Mouse (Mus musculus) CH12.LX (cell line): ENCODE data around the gene Ttc13. TPM values are rescaled to one million over a fixed set of nuclear protein-coding genes. Genes with fewer than 3 reads are reported as not detected.

Experiments used
- DNase-seq: peaks from one replicate; pipeline ENCODE4 v3.0.0-alpha.2; 2013; ENCODE audit errors: extremely low read depth
- H3K27ac ChIP-seq: 2 replicates; pipeline ENCODE4 v1.5.1; 2012; ENCODE audit warnings: low read depth, mild to moderate bottlenecking, control low read depth, moderate library complexity; ENCODE audit not compliant: insufficient read depth
- H3K27me3 ChIP-seq: replicated peaks from 2 replicates; pipeline ENCODE3; 2012; ENCODE audit warnings: inconsistent platforms
- H3K36me3 ChIP-seq, 2 experiments: replicated peaks in 1 of 2; 2 replicates each; pipeline versions ENCODE3 to v1.6.1; 2012; ENCODE audit warnings: inconsistent platforms in 1 of 2, low read length in 1 of 2, mild to moderate bottlenecking in 1 of 2, mixed read lengths in 1 of 2, moderate library complexity in 1 of 2; ENCODE audit not compliant: control insufficient read depth in 1 of 2, insufficient read depth in 1 of 2
- H3K4me1 ChIP-seq, 2 experiments: 2 replicates each; pipeline ENCODE4 v1.6.1; 2012; ENCODE audit warnings: inconsistent platforms in 1 of 2, moderate library complexity in 1 of 2; ENCODE audit not compliant: insufficient read depth in 2 of 2, control insufficient read depth in 1 of 2
- H3K4me2 ChIP-seq: 2 replicates; pipeline ENCODE4 v1.6.1; 2012; ENCODE audit warnings: low read depth, mild to moderate bottlenecking, control low read depth; ENCODE audit not compliant: poor library complexity, insufficient read depth, severe bottlenecking
- H3K4me3 ChIP-seq, 3 experiments: fragments of 150-350 bp in 1 of 3; sonication (generic) in 1 of 3; replicated peaks in 1 of 3; 2 replicates each; pipeline versions ENCODE3 to v1.5.1; 2011 to 2012; ENCODE audit warnings: low read depth in 2 of 3, low read length in 2 of 3, mild to moderate bottlenecking in 2 of 3, moderate library complexity in 2 of 3, control low read depth in 1 of 3, improper control_type of control experiment in 1 of 3, inconsistent platforms in 1 of 3, mixed read lengths in 1 of 3; ENCODE audit not compliant: poor library complexity in 1 of 3
- H3K79me2 ChIP-seq: replicated peaks from 2 replicates; pipeline ENCODE4 v1.6.1; 2012; ENCODE audit warnings: mild to moderate bottlenecking, moderate library complexity; ENCODE audit not compliant: control insufficient read depth, poor library complexity, insufficient read depth, severe bottlenecking; ENCODE audit errors: extremely low read depth
- H3K9ac ChIP-seq: 2 replicates; pipeline ENCODE4 v1.6.1; 2012; ENCODE audit warnings: low read depth, mild to moderate bottlenecking, control low read depth, moderate library complexity; ENCODE audit not compliant: insufficient read depth
- H3K9me3 ChIP-seq: replicated peaks from 2 replicates; pipeline ENCODE3; 2012; ENCODE audit warnings: low read length, inconsistent platforms, mixed read lengths
- CHD1 ChIP-seq: IDR thresholded peaks from 2 replicates; pipeline ENCODE4 v1.6.1; 2012; ENCODE audit warnings: low read depth, low read length, improper control_type of control experiment, inconsistent platforms
- MAZ ChIP-seq: IDR thresholded peaks from 2 replicates; pipeline ENCODE4 v1.6.1; 2012; ENCODE audit warnings: low read depth, mild to moderate bottlenecking, inconsistent platforms, low read length, improper control_type of control experiment, moderate library complexity
- RCOR1 ChIP-seq: conservative IDR thresholded peaks from 2 replicates; pipeline ENCODE4 v1.6.1; 2012; ENCODE audit warnings: low read depth, mild to moderate bottlenecking, inconsistent platforms, low read length, improper control_type of control experiment
- ZKSCAN1 ChIP-seq: IDR thresholded peaks from 2 replicates; pipeline ENCODE4 v1.6.1; 2012; ENCODE audit warnings: low read depth, inconsistent platforms, low read length, improper control_type of control experiment, borderline replicate concordance
- dilution Hi-C: fragments of 300-500 bp; cut with MboI; formaldehyde crosslinking; loops from 2 replicates; pipeline ENCODE4 v1.14.3; 2020; ENCODE audit warnings: low sequenced_read_pairs; ENCODE audit not compliant: extremely low pct_unique_long_range_greater_than_20kb, extremely low pct_ligation_motif_present
- in situ Hi-C: fragments of 300-500 bp; cut with MboI; formaldehyde crosslinking; loops from 3 replicates; pipeline ENCODE4 v1.14.3; 2019; ENCODE audit warnings: low sequenced_read_pairs, low pct_ligation_motif_present, low pct_unique_long_range_greater_than_20kb, mixed read lengths
- polyA plus RNA-seq: library from polyadenylated mRNA; unstranded; fragments of >175 nt; gene quantifications from 2 replicates; pipeline ENCODE4 v1.2.1, GENCODE M21; 2012; ENCODE audit warnings: low read depth; ENCODE audit not compliant: insufficient read length
- total RNA-seq, 2 experiments: library from RNA; depleted of rRNA; stranded (reverse); fragments of 300-350 nt in 1 of 2; fragments of >200 nt in 1 of 2; gene quantifications; 2 replicates each; pipeline ENCODE4 v1.2.3; 2012 to 2014

Ttc13 gene
- total and polyA plus RNA-seq, 3 experiments = 30.8 to 33.6 (median 33.5) TPM

DNA sequence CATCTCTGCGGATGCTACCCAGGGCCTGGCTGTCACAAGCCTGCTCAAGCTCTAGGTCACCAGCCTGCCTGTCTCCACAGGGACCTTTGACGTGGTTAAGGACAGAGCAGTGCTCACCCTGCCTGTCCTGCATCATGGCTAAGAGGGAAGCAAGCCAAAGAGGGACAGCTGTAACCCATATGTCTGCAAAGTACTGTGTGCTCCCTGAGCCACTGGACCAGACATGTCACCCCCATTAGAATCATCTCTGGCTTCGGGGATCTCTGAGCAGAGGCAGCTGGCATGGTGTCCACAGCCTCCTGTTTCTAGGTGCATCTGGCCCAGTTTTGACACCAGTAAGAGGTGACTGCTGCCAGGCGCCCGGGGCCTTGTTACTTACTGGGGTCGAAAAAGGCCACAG lies 91.3 kb downstream of the Ttc13 start:
- H3K27ac ChIP-seq = no peak overlapping the region
- no peak overlapping the region for H3K4me3 ChIP-seq
- TF ChIP-seq CHD1 (no peak), RCOR1 (no peak), MAZ (no peak)
- in situ Hi-C loops = loop anchor here (5.0 kb wide), 1 partner anchor 37 kb away; no protein-coding TSS in a partner anchor
- H3K36me3 ChIP-seq = peaks cover 0 to 6% of the 10 kb centered on the region in 2 experiments
- H3K79me2 ChIP-seq = no peaks in the 10 kb centered on the region
- H3K4me1 ChIP-seq = peaks cover 3 to 9% of the 10 kb centered on the region in 2 experiments; a peak in 3 of 4 replicates
- H3K4me2 ChIP-seq = no peak overlapping the region
- H3K9ac ChIP-seq = no peak overlapping the region
- peaks cover 7% of the 10 kb centered on the region for H3K9me3 ChIP-seq
- H3K27me3 ChIP-seq = peaks cover 9% of the 10 kb centered on the region
- dilution Hi-C loops = no loop called here
- DNase-seq = no peak

DNA sequence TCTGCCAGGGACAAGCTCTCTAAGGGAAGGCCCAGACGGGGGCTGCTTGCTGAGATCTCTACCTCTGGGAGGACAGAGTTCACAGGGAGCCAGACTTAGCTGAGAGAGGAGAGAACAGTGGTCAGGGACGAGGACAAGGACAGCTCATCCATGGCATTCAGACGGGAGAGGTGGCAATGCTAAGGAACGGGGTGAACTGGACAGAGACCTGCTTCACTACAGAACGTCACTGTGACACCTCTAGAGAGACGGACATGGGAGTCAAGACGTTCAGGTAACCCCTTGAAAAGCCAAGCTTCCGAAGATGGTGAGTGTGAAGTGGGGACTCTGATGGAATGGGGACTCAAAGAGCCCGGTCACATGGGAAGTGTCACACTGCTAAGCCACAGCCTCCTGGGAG lies 95.5 kb downstream of the Ttc13 start:
- no peak for TF ChIP-seq ZKSCAN1
- Histone ChIP-seq H3K9ac (no peak overlapping the region), H3K27ac (no peak overlapping the region), H3K36me3 (no peaks in the 10 kb centered on the region), H3K79me2 (no peaks in the 10 kb centered on the region), H3K9me3 (peaks cover 7% of the 10 kb centered on the region), H3K4me3 (no peak overlapping the region), H3K4me1 (no peaks in the 10 kb centered on the region), H3K4me2 (no peak overlapping the region), H3K27me3 (peaks cover 18% of the 10 kb centered on the region)
- in situ Hi-C loops (no loop called here), dilution Hi-C loops (no loop called here)
- no peak for DNase-seq

Other genes starting within 250 kb of the Ttc13 start
- 53.1 and 56.7 TPM in 2 replicates for gene Cog2, start 201.2 kb downstream of the Ttc13 start, total RNA-seq (2012; rRNA removed)
- 37.7 and 41.8 TPM in 2 replicates for gene Cog2, start 201.2 kb downstream of the Ttc13 start, total RNA-seq (2014; rRNA removed)
- gene Cog2, start 201.2 kb downstream of the Ttc13 start, polyA plus RNA-seq = 55.5 and 62.6 TPM in 2 replicates
- not detected in 2 replicates for gene Agt, start 152.3 kb downstream of the Ttc13 start, total RNA-seq (2012; rRNA removed)
- not detected in 2 replicates for gene Agt, start 152.3 kb downstream of the Ttc13 start, total RNA-seq (2014; rRNA removed)
- gene Agt, start 152.3 kb downstream of the Ttc13 start, polyA plus RNA-seq = not detected in 2 replicates
- not detected in 2 replicates for gene Capn9, start 145.9 kb downstream of the Ttc13 start, total RNA-seq (2012; rRNA removed)
- gene Capn9, start 145.9 kb downstream of the Ttc13 start, total RNA-seq (2014; rRNA removed) = not detected in 2 replicates
- gene Capn9, start 145.9 kb downstream of the Ttc13 start, polyA plus RNA-seq = 0.10 TPM in 1 of 2 replicates, not detected in the other
- gene 2310022B05Rik, start 58.6 kb downstream of the Ttc13 start, total RNA-seq (2012; rRNA removed) = 3.4 and 5.7 TPM in 2 replicates
- gene 2310022B05Rik, start 58.6 kb downstream of the Ttc13 start, total RNA-seq (2014; rRNA removed) = 2.2 and 3.2 TPM in 2 replicates
- 7.1 and 7.8 TPM in 2 replicates for gene 2310022B05Rik, start 58.6 kb downstream of the Ttc13 start, polyA plus RNA-seq
- gene Arv1, start 156 bp upstream of the Ttc13 start, total RNA-seq (2012; rRNA removed) = 9.7 and 11.5 TPM in 2 replicates
- 11.4 and 11.9 TPM in 2 replicates for gene Arv1, start 156 bp upstream of the Ttc13 start, total RNA-seq (2014; rRNA removed)
- gene Arv1, start 156 bp upstream of the Ttc13 start, polyA plus RNA-seq = 18.8 and 22.0 TPM in 2 replicates
- 4.5 and 4.8 TPM in 2 replicates for gene Fam89a, start 29.8 kb upstream of the Ttc13 start, total RNA-seq (2012; rRNA removed)
- gene Fam89a, start 29.8 kb upstream of the Ttc13 start, total RNA-seq (2014; rRNA removed) = 2.2 and 2.5 TPM in 2 replicates
- gene Fam89a, start 29.8 kb upstream of the Ttc13 start, polyA plus RNA-seq = 3.7 and 4.9 TPM in 2 replicates
- gene Trim67, start 71.1 kb upstream of the Ttc13 start, total RNA-seq (2012; rRNA removed) = 0.04 and 0.08 TPM in 2 replicates
- not detected in 2 replicates for gene Trim67, start 71.1 kb upstream of the Ttc13 start, total RNA-seq (2014; rRNA removed)
- 0.04 TPM in 1 of 2 replicates, not detected in the other for gene Trim67, start 71.1 kb upstream of the Ttc13 start, polyA plus RNA-seq
- gene Gnpat, start 141.1 kb upstream of the Ttc13 start, total RNA-seq (2012; rRNA removed) = 73.6 and 89.1 TPM in 2 replicates
- 52.5 and 62.3 TPM in 2 replicates for gene Gnpat, start 141.1 kb upstream of the Ttc13 start, total RNA-seq (2014; rRNA removed)
- 77.3 and 91.5 TPM in 2 replicates for gene Gnpat, start 141.1 kb upstream of the Ttc13 start, polyA plus RNA-seq
- gene 2810004N23Rik, start 141.1 kb upstream of the Ttc13 start, total RNA-seq (2012; rRNA removed) = 47.6 and 61.6 TPM in 2 replicates
- 45.1 and 51.4 TPM in 2 replicates for gene 2810004N23Rik, start 141.1 kb upstream of the Ttc13 start, total RNA-seq (2014; rRNA removed)
- 75.7 and 76.8 TPM in 2 replicates for gene 2810004N23Rik, start 141.1 kb upstream of the Ttc13 start, polyA plus RNA-seq
- gene Exoc8, start 175.7 kb upstream of the Ttc13 start, total RNA-seq (2012; rRNA removed) = 11.2 and 13.6 TPM in 2 replicates
- 9.4 and 10.7 TPM in 2 replicates for gene Exoc8, start 175.7 kb upstream of the Ttc13 start, total RNA-seq (2014; rRNA removed)
- gene Exoc8, start 175.7 kb upstream of the Ttc13 start, polyA plus RNA-seq = 5.9 and 6.4 TPM in 2 replicates
- 16.0 and 18.2 TPM in 2 replicates for gene Sprtn, start 175.9 kb upstream of the Ttc13 start, total RNA-seq (2012; rRNA removed)
- gene Sprtn, start 175.9 kb upstream of the Ttc13 start, total RNA-seq (2014; rRNA removed) = 19.2 and 23.0 TPM in 2 replicates
- gene Sprtn, start 175.9 kb upstream of the Ttc13 start, polyA plus RNA-seq = 23.4 and 26.5 TPM in 2 replicates
- gene Egln1, start 227.3 kb upstream of the Ttc13 start, total RNA-seq (2012; rRNA removed) = 19.3 and 34.7 TPM in 2 replicates
- gene Egln1, start 227.3 kb upstream of the Ttc13 start, total RNA-seq (2014; rRNA removed) = 24.7 and 31.0 TPM in 2 replicates
- 17.9 and 19.0 TPM in 2 replicates for gene Egln1, start 227.3 kb upstream of the Ttc13 start, polyA plus RNA-seq